26 mouse cellular contexts compared by ENCODE assay signal in the genomic region with DNA sequence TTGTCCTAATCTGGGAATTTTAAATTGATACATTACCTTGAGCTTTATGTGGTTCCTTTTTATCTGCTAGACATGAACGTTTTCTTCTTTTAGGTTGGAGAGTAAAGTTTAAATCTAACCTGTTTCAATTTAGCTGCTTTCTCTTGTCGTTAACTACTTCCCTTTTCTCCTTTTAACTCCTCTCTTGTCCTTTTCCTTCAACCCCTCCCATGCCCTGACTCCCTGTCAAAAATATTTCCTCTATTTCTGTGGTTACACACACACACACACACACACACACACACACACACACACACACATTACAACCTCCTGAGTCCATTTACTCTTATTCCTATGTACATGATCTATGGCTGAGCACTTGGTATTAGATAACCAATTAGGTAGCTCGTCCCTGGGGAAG. TPM values are rescaled to one million over a fixed set of nuclear protein-coding genes. Genes with fewer than 3 reads are reported as not detected.
DNase-seq lines count a peak whose midpoint lies in the region; ATAC-seq and TF ChIP-seq lines count a peak whose summit lies in the region.
"Had no signal": no experiment of that assay in that cellular context is flagged by ENCODE, and none has a peak within 500 bp of the region (broad histone marks: within the 10 kb centered on the region; RNA-seq: fewer than 3 reads in every experiment).

No protein-coding gene starts in this region.

- no peaks in the 10 kb centered on the region for H3K4me1 ChIP-seq in heart, embryonic 10.5 days
- H3K4me1 ChIP-seq in thymus, adult 2 months (replicated peaks; ENCODE audit: control insufficient read depth, insufficient read depth, low read length): no peaks in the 10 kb centered on the region
- H3K4me1 ChIP-seq: hindbrain, embryonic 10.5 days; hindbrain, embryonic 13.5 days; intestine, embryonic 15.5 days had no signal

- no peaks in the 10 kb centered on the region for H3K36me3 ChIP-seq in heart, embryonic 10.5 days
- no peaks in the 10 kb centered on the region for H3K36me3 ChIP-seq in thymus, adult 2 months (ENCODE audit: control insufficient read depth, insufficient read depth, low read length)
- H3K36me3 ChIP-seq: G1E; hindbrain, embryonic 10.5 days; hindbrain, embryonic 13.5 days; intestine, embryonic 15.5 days had no signal

- no peaks in the 10 kb centered on the region; the same call in 1 of the 2 replicates for H3K27me3 ChIP-seq in heart, embryonic 10.5 days (ENCODE audit: insufficient read depth, poor library complexity, severe bottlenecking)
- H3K27me3 ChIP-seq in thymus, adult 2 months (ENCODE audit: control insufficient read depth, insufficient read depth, low read length): no peaks in the 10 kb centered on the region
- H3K27me3 ChIP-seq: CH12.LX; intestine, embryonic 15.5 days had no signal

- WGBS in heart, embryonic 10.5 days: 67% methylated on average over 3 of the region's 3 CpGs
- 20% methylated on average over 3 of the region's 3 CpGs for WGBS in thymus, adult 2 months

- no peak for TF ChIP-seq POLR2A in thymus, adult 2 months (IDR thresholded peaks at IDR 0.05; ENCODE audit: control insufficient read depth, extremely low read depth, insufficient read depth, low read length, poor library complexity)

- TF ChIP-seq CTCF in thymus, adult 2 months (IDR thresholded peaks at IDR 0.05; ENCODE audit: borderline replicate concordance, control insufficient read depth, extremely low read depth, insufficient read depth, low read length, poor library complexity): no peak

- no peak overlapping the region for H3K4me3 ChIP-seq in heart, embryonic 10.5 days
- no peak overlapping the region for H3K4me3 ChIP-seq in thymus, adult 2 months (ENCODE audit: control insufficient read depth, insufficient read depth, low read length)
- H3K4me3 ChIP-seq: gastrocnemius, adult 2 months; heart, adult 2 months; hindbrain, embryonic 10.5 days; hindbrain, embryonic 13.5 days; intestine, embryonic 15.5 days had no signal

- ATAC-seq in hematopoietic stem cell, adult 5-6 weeks (replicated peaks in 1 of 2; ENCODE audit: insufficient read depth in 1 of 2, low FRiP score in 2 of 2, low TSS enrichment in 1 of 2, low read depth in 1 of 2, poor library complexity in 2 of 2, severe bottlenecking in 2 of 2): peak; percentile 56 to 74; a peak in 3 of 4 replicates
- ATAC-seq: activated CD4-positive, CD25-positive, alpha-beta regulatory T cell, adult 4 months; forebrain, embryonic 14.5 days; forebrain, postnatal 0 days; hindbrain, embryonic 16.5 days; intestine, embryonic 15.5 days had no signal

- H3K9me3 ChIP-seq in heart, embryonic 10.5 days: no peaks in the 10 kb centered on the region
- H3K9me3 ChIP-seq: G1E; hindbrain, embryonic 10.5 days; hindbrain, embryonic 13.5 days; intestine, embryonic 15.5 days had no signal

- peak; percentile 0 for DNase-seq in embryo, embryonic 10.5 days (ENCODE audit: low spot score)
- no peak for DNase-seq in embryo, embryonic 10 days (ENCODE audit: low spot score)
- peak; percentile 5 for DNase-seq in MEL-GATA-1-ER (ENCODE audit: extremely low read depth, low read depth)
- no peak for DNase-seq in kidney, postnatal 25 days
- DNase-seq in heart, embryonic 10.5 days (ENCODE audit: low spot score): no peak
- DNase-seq in thymus, adult 2 months: no peak
- DNase-seq: adrenal gland, adult 8-10 months; adrenal gland, postnatal 25 days; B cell, adult 2 months; cerebellum, adult 11-12 months; cerebellum, adult 8-10 months; cerebellum, postnatal 14 days; forebrain, postnatal 0 days; gastrocnemius, adult 2 months; gastrocnemius, postnatal 25 days; heart, adult 2 months; kidney, adult 11 months had no signal

- no peak overlapping the region for H3K27ac ChIP-seq in heart, embryonic 10.5 days
- no peak overlapping the region for H3K27ac ChIP-seq in thymus, adult 2 months (ENCODE audit: control insufficient read depth, insufficient read depth, low read length)
- H3K27ac ChIP-seq: gastrocnemius, adult 2 months; heart, adult 2 months; hindbrain, embryonic 10.5 days; hindbrain, embryonic 13.5 days; intestine, embryonic 15.5 days had no signal

RNA-seq across cellular contexts. Expression of a gene that starts 24.0 kb away (rescaled TPM):
- total RNA-seq in hematopoietic stem cell, adult 5-6 weeks (2017): 22.3 and 25.1 TPM in 2 replicates
- polyA plus RNA-seq in heart, embryonic 10.5 days (2016; fragmentation: Nextera tagmentation; extraction: Ambion mirVana): 7.2 and 9.5 TPM in 2 replicates
- polyA plus RNA-seq in thymus, adult 2 months (2012; rRNA removed): 0.46 TPM in 2 replicates

Comparison
In these comparisons a context has a peak if more than half of its experiments do, and no peak if none do; other contexts are left out.
1. DNase-seq: peak in embryo, embryonic 10.5 days (single experiment) and MEL-GATA-1-ER (single experiment); none in embryo, embryonic 10 days (single experiment), kidney, postnatal 25 days (0 of 2), heart, embryonic 10.5 days (single experiment) and thymus, adult 2 months (single experiment).